Mouse (Mus musculus): ENCODE measurements around the gene Bckdhb.

The Bckdhb gene

GRCm38 (mm10) chr9:84109777-84110478 lies 185.0 kb downstream of the Bckdhb start:
- DNase-seq: no peak

- no peak for DNase-seq
These were observed 185.7 kb downstream of the Bckdhb start for GRCm38 (mm10) chr9:84110616-84111015.

GRCm38 (mm10) chr9:84112319-84112718 lies 187.4 kb downstream of the Bckdhb start:
- DNase-seq: no peak

GRCm38 (mm10) chr9:84112842-84113568 lies 188.1 kb downstream of the Bckdhb start:
- peak; percentile 77 for DNase-seq

- DNase-seq: no peak
These were observed 189.3 kb downstream of the Bckdhb start for GRCm38 (mm10) chr9:84114254-84114653.

GRCm38 (mm10) chr9:84117337-84117736 lies 192.4 kb downstream of the Bckdhb start:
- peak; percentile 25 for DNase-seq

GRCm38 (mm10) chr9:84124996-84125395 lies 200.1 kb downstream of the Bckdhb start:
- no peak for DNase-seq

- no peak for DNase-seq
These were observed 205.4 kb downstream of the Bckdhb start for GRCm38 (mm10) chr9:84130338-84130737.

GRCm38 (mm10) chr9:84135062-84135461 lies 210.1 kb downstream of the Bckdhb start:
- DNase-seq: no peak

- DNase-seq: no peak
These were observed 212.2 kb downstream of the Bckdhb start for GRCm38 (mm10) chr9:84137192-84137591.

- DNase-seq: no peak
These were observed 223.2 kb downstream of the Bckdhb start for GRCm38 (mm10) chr9:84148124-84148523.
